Mouse (Mus musculus) cerebellum, postnatal 36 days (tissue): ENCODE data around the gene Usp5.

Experiments used
- DNase-seq, 2 experiments: peaks; one replicate each; pipeline ENCODE4 v3.0.0; 2021 to 2022; ENCODE audit warnings: mixed read lengths in 2 of 2

Gene Usp5

GRCm38 (mm10) chr6:124782436-124782835 is 46.8 kb downstream of the Usp5 start:
- no peak for DNase-seq

- no peak for DNase-seq
These were observed 48.4 kb downstream of the Usp5 start for GRCm38 (mm10) chr6:124780917-124781316.

GRCm38 (mm10) chr6:124779984-124780416 is 49.3 kb downstream of the Usp5 start:
- DNase-seq = no peak

- no peak for DNase-seq
These were observed 49.9 kb downstream of the Usp5 start, which contains the start of gene Lrrc23 for GRCm38 (mm10) chr6:124779222-124779983. Gene Lrrc23 (minus strand): TSS chr6:124779727.

GRCm38 (mm10) chr6:124770511-124770910 is 58.8 kb downstream of the Usp5 start:
- DNase-seq = peak; percentile 52 to 55

GRCm38 (mm10) chr6:124770013-124770412 is 59.3 kb downstream of the Usp5 start:
- DNase-seq = peak in 1 of 2 experiments; percentile 38

GRCm38 (mm10) chr6:124769101-124769765 is 60.1 kb downstream of the Usp5 start, which contains the start of gene Eno2:
Gene Eno2 (minus strand): TSS chr6:124769673.
- DNase-seq = peak; percentile 78 to 88

- DNase-seq = peak in 1 of 2 experiments; percentile 60
These were observed 60.6 kb downstream of the Usp5 start for GRCm38 (mm10) chr6:124768704-124769044.

GRCm38 (mm10) chr6:124767920-124768703 is 61.2 kb downstream of the Usp5 start:
- peak; percentile 64 to 71 for DNase-seq

- DNase-seq = no peak
These were observed 61.8 kb downstream of the Usp5 start for GRCm38 (mm10) chr6:124767536-124767919.

GRCm38 (mm10) chr6:124765951-124766350 is 63.3 kb downstream of the Usp5 start:
- no peak for DNase-seq
